Mouse (Mus musculus) neural tube, embryonic 13.5 days (tissue): ENCODE measurements around the gene Eme1. TPM values are rescaled to one million over a fixed set of nuclear protein-coding genes. Genes with fewer than 3 reads are reported as not detected.
A peak's percentile ranks its signal among the peaks of the same experiment; 100 is the strongest.

Source experiments
- ATAC-seq: fragments of 200-750 bp; cut with Nextera tagmentation; 2 replicates; pipeline ENCODE4 v1.8.0; 2017; ENCODE audit warnings: low read depth, mild to moderate bottlenecking, moderate TSS enrichment, moderate library complexity
- H3K27ac ChIP-seq: fragments of 300-500 bp; sonication (generic); replicated peaks from 2 replicates; pipeline ENCODE4 v1.5.1; 2015; ENCODE audit warnings: moderate library complexity, mild to moderate bottlenecking, inconsistent platforms
- H3K27me3 ChIP-seq: fragments of 300-500 bp; sonication (generic); 2 replicates; pipeline ENCODE4 v1.6.1; 2015; ENCODE audit warnings: mild to moderate bottlenecking, inconsistent platforms
- H3K36me3 ChIP-seq: fragments of 300-500 bp; sonication (generic); 2 replicates; pipeline ENCODE4 v1.6.1; 2015; ENCODE audit warnings: mild to moderate bottlenecking, inconsistent platforms
- H3K4me1 ChIP-seq: fragments of 300-500 bp; sonication (generic); replicated peaks from 2 replicates; pipeline ENCODE4 v1.6.1; 2015; ENCODE audit warnings: inconsistent platforms
- H3K4me2 ChIP-seq: fragments of 300-500 bp; sonication (generic); 2 replicates; pipeline ENCODE4 v1.6.1; 2015; ENCODE audit warnings: inconsistent platforms, mild to moderate bottlenecking, moderate library complexity
- H3K4me3 ChIP-seq: fragments of 300-500 bp; sonication (generic); 2 replicates; pipeline ENCODE4 v1.5.1; 2015; ENCODE audit warnings: mild to moderate bottlenecking, inconsistent platforms
- H3K9ac ChIP-seq: fragments of 300-500 bp; sonication (generic); 2 replicates; pipeline ENCODE4 v1.6.1; 2015; ENCODE audit warnings: moderate library complexity, mild to moderate bottlenecking, inconsistent platforms
- H3K9me3 ChIP-seq: fragments of 300-500 bp; sonication (generic); 2 replicates; pipeline ENCODE4 v1.6.1; 2016; ENCODE audit warnings: inconsistent platforms
- WGBS: fragments of 180-500 bp; shearing (Covaris S2); methylation state at CpG from one replicate; pipeline ENCODE4 v1.1.7; 2015; 5-methylcytosine and 5-hydroxymethylcytosine counted together
- polyA plus RNA-seq: library from polyadenylated mRNA; unstranded; fragments of >200 nt; fragmentation: Nextera tagmentation; extraction: Ambion mirVana; gene quantifications from 2 replicates; pipeline ENCODE4 v1.2.1, GENCODE M21; 2015

Eme1 gene
- polyA plus RNA-seq, 1 experiment from 2014 or later, result 5.0 TPM

DNA sequence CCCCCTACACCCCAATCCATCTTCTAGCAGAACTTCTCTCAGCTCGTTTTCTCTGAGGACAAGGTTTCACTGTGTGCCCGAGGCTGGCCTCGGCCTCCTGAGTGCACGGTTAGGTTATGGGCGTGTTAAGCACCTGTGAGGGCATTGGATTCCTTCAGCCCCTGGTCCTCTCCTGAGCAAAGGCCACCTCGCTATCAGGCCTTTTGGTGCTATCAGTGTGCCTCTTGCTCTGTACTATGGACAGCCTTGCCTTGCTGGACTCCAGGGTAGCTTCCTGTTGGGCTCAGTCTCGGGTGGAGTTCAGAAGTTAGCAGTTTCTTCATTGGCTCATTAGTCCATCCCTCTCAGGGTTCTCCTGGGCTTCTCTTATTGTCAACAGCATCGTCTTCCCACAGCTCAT lies 20.8 kb downstream of the Eme1 start:
- Histone ChIP-seq H3K4me3 (no peak overlapping the region), H3K9ac (no peak overlapping the region), H3K27ac (no peak overlapping the region), H3K4me2 (no peak overlapping the region), H3K4me1 (peaks cover 15% of the 10 kb centered on the region), H3K9me3 (no peaks in the 10 kb centered on the region), H3K36me3 (peaks cover 64% of the 10 kb centered on the region), H3K27me3 (no peaks in the 10 kb centered on the region)
- ATAC-seq, result no peak
- 87% methylated on average over 8 of the region's 8 CpGs for WGBS

DNA sequence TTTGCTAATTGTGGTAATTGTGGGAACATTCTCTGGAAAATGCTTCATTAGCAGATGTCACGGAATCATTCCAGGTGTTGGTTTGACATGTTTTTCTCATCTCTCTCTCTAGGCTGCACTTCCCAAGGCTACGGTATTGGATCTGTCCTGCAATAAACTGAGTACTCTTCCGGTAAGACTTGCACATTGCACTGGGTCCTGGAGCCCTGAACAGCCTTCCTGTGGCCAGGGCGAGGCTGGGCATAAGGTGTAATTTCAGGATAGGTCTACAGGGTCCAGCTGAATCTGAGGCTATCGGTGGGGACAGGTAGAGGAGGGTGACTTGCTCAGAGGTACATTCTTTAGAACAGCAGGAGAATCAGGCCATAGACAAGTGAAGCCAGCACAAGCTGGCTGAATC lies 21.8 kb downstream of the Eme1 start:
- Histone ChIP-seq H3K9me3 (no peaks in the 10 kb centered on the region), H3K36me3 (peaks cover 54% of the 10 kb centered on the region), H3K4me2 (no peak overlapping the region), H3K9ac (no peak overlapping the region), H3K4me3 (no peak overlapping the region), H3K4me1 (peaks cover 15% of the 10 kb centered on the region), H3K27ac (no peak overlapping the region), H3K27me3 (no peaks in the 10 kb centered on the region)
- WGBS, result 92% methylated on average over 5 of the region's 5 CpGs
- ATAC-seq, result no peak

DNA sequence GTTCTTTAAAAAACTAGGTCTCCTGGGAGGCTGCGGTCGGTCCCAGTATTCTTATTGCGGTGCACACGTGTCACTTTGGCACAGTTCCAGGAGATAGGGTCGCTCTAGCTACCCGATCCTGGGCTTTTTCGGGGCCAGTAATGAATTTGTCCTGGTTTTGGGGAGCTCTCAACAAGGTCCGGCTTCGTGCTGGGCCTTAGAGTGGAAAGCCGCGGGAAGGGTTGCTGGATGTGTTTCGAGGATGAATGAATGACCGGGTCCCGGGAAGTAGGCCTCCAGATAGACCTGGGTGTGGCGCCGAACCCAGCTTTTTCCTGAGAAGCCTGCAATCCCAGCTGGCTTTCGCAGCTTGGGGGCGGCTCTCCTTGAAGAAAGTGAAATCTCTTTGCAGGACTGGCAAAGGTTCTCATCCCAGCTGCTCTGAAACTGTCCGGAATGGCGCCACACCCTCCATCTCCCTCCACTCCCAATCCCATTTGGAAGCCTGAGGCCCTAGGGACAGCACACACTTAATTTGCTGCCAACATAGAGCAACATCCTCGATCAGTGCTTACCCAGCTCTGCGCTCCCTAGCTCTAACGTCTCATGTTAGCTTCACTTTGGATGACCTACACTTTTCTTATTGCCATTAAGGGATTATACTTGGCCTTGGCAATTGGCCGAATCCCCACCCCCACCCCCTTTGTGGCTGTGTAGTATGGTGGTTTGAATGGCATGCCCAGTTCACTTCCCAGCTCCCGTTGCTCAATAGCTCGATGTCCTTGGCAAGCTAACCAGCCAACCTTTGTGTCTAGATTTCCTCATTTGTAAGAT lies 23.4 kb downstream of the Eme1 start:
- Histone ChIP-seq H3K4me2 (peak overlapping the region; percentile 98), H3K4me1 (peaks cover 15% of the 10 kb centered on the region), H3K27ac (peak overlapping the region; percentile 55), H3K4me3 (peak overlapping the region; percentile 88), H3K9me3 (no peaks in the 10 kb centered on the region), H3K27me3 (no peaks in the 10 kb centered on the region), H3K36me3 (peaks cover 38% of the 10 kb centered on the region), H3K9ac (peak overlapping the region; percentile 93)
- peak; percentile 54; the same call in 1 of the 2 replicates for ATAC-seq
- WGBS, result 13% methylated on average over 26 of the region's 26 CpGs

DNA sequence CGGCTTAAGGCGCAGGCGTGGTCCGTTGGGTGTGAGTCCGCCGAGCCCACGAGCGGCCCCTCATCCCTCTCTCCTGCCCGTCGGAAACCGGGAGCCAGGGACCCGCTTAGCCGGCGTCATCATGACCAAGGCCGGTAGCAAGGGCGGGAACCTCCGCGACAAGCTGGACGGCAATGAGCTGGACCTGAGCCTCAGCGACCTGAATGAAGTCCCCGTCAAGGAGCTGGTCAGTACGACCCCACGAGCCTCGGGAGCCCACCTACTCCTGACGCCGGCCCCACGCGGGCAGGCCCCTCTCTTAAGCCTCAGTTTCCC lies 23.9 kb downstream of the Eme1 start:
- peaks cover 32% of the 10 kb centered on the region for H3K36me3 ChIP-seq
- H3K9ac ChIP-seq, result peak overlapping the region; percentile 93
- peak overlapping the region; percentile 88 for H3K4me3 ChIP-seq
- WGBS, result under 1% methylated on average over 28 of the region's 28 CpGs
- H3K4me1 ChIP-seq, result peaks cover 15% of the 10 kb centered on the region
- H3K27me3 ChIP-seq, result no peaks in the 10 kb centered on the region
- peak overlapping the region; percentile 55 for H3K27ac ChIP-seq
- peak overlapping the region; percentile 98 for H3K4me2 ChIP-seq
- peak; percentile 74; the same call in 1 of the 2 replicates for ATAC-seq
- no peaks in the 10 kb centered on the region for H3K9me3 ChIP-seq

DNA sequence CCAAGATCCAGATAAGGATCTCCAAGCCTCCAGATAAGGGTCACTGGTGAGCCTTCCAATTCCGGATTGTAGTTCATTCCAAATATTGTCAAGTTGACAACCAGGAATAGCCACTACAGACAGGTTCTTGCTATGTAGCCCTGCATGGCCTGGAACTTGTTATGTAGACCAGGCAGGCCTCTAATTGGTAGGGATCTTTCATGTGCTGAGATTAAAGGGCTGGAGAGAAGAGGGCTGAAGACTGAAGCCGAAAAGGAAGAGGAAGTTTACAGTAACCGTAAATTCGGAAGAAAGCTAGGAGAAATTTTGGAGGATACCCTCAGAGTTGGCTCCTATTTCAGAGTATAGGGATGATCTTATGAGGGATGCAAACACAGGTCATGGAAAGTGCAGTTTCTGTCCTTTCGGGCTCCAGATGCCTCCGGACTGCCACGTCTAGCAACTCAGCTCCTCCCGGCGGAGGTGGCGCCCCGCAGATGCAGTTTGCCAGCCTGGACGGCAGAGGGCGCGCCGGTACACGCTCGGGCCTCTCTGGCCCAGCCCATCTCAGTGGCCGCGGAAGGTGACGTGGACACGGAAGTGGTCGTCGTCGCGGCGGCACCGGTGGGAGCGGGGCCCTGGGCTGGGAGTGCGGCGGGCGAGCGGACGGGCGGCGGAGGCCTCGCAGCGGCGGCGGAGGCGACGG lies 24.4 kb downstream of the Eme1 start, which contains the start of gene Lrrc59:
Gene Lrrc59 (plus strand): TSS at position 569 of the 685 bp plus-strand sequence.
- H3K9me3 ChIP-seq, result no peaks in the 10 kb centered on the region
- peak within 1 kb of the TSS; percentile 88 for H3K4me3 ChIP-seq
- H3K36me3 ChIP-seq, result peaks cover 27% of the 10 kb centered on the region
- H3K27ac ChIP-seq, result peak within 1 kb of the TSS; percentile 55
- no peaks in the 10 kb centered on the region for H3K27me3 ChIP-seq
- peak within 1 kb of the TSS; percentile 93 for H3K9ac ChIP-seq
- H3K4me2 ChIP-seq, result peak within 1 kb of the TSS; percentile 98
- peak; percentile 98 for ATAC-seq
- H3K4me1 ChIP-seq, result peaks cover 15% of the 10 kb centered on the region
- 7% methylated on average over 41 of the region's 41 CpGs for WGBS

DNA sequence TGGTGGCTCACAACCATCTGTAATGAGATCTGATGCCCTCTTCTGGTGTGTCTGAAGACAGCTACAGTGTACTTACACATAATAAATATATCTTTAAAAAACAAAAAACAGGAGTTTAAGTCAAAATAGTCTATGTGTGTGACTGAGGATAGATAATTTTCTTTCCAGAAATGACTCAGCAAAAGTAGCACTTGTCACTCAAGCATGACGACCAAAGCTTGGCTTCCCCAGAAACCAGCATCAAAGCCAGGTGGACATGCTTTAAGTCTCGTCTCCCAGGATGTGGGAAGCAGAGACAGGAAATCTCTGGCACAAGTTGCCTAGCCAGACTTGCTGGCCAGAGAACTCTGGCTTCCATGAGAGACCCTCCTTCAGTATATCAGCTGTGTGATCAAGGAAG lies 31.6 kb downstream of the Eme1 start:
- Histone ChIP-seq H3K4me1 (no peaks in the 10 kb centered on the region), H3K27me3 (no peaks in the 10 kb centered on the region), H3K4me3 (no peak overlapping the region), H3K9me3 (no peaks in the 10 kb centered on the region), H3K36me3 (no peaks in the 10 kb centered on the region), H3K4me2 (no peak overlapping the region), H3K27ac (no peak overlapping the region), H3K9ac (no peak overlapping the region)
- 87% methylated on average over 2 of the region's 2 CpGs for WGBS
- ATAC-seq, result no peak

DNA sequence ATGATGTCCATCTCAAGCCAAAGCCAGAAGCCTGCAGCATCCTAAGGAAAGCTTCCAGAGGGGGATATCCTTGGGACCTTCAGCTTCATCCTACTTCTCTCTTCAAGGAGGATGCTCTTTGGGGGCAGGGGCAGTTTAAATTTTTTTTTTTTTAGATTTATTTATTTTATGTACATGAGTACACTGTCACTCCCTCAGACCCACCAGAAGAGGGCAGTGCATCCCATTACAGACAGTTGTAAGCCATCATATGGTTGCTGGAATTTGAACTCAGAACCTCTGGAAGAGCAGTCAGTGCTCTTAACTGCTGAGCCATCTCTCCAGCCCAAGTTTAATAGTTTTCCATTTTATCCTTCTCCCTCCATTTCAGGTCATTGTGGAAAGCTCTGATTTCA lies 32.3 kb downstream of the Eme1 start:
- H3K27me3 ChIP-seq, result no peaks in the 10 kb centered on the region
- no peaks in the 10 kb centered on the region for H3K4me1 ChIP-seq
- no peak overlapping the region for H3K4me3 ChIP-seq
- no peak overlapping the region for H3K27ac ChIP-seq
- H3K4me2 ChIP-seq, result no peak overlapping the region
- H3K36me3 ChIP-seq, result no peaks in the 10 kb centered on the region
- ATAC-seq, result no peak
- H3K9me3 ChIP-seq, result no peaks in the 10 kb centered on the region
- no peak overlapping the region for H3K9ac ChIP-seq

DNA sequence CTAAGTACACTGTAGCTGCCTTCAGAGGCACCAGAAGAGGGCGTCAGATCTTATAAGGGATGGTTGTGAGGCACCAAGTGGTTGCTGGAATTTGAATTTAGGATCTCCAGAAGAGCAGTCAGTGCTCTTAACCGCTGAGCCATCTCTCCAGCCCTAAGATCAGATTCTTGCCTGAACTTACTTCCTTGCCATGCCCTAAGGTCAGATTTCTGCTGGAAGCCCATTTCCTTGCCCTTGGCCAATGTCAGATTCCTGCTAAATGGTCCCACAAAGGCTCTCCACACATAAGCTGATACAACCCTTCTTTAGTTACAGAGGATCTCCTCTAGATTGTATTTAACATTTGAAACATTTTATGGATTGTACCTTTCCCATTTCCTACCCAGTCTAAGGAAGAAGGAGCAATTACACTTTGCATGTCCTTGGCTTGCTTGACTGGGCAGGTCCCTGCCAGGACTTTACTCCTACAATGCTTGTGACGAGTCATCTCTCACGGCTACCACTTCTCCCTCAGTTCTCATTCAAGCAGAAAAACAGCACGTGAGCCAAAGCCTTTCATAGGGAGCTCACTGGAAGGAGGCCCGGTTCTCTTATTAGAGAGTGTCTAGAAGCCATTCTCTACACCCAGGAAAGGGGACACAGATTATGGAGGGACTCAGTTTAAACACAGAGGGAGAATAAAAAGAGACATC lies 32.9 kb downstream of the Eme1 start:
- Histone ChIP-seq H3K9me3 (no peaks in the 10 kb centered on the region), H3K4me3 (no peak overlapping the region), H3K27me3 (0 out of 2 replicates have a peak, but pooled peaks cover under 1% of the 10 kb centered on the region), H3K36me3 (no peaks in the 10 kb centered on the region), H3K4me1 (no peaks in the 10 kb centered on the region), H3K27ac (no peak overlapping the region), H3K9ac (no peak overlapping the region), H3K4me2 (no peak overlapping the region)
- WGBS, result 66% methylated on average over 6 of the region's 6 CpGs
- no peak for ATAC-seq

DNA sequence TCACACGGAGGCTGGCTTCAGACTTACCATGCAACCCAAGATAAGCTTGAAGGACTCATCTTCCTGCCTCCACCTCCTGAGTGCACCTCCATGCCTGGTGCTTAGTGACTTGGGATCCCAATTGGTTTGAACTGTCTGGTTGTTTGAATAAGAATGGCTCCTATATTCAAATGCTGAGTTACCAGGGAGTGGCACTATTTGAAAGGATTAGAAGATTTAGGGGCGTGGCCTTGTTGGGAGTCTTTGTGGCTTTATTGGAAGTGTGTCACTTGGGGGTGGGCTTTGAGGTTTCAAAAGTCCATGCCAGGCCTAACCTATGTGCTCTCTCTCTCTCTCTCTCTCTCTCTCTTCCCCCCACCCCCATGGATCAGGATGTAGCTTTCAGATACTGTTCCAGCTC lies 36.1 kb downstream of the Eme1 start:
- Histone ChIP-seq H3K36me3 (no peaks in the 10 kb centered on the region), H3K4me2 (no peak overlapping the region), H3K4me3 (no peak overlapping the region), H3K9ac (no peak overlapping the region), H3K4me1 (no peaks in the 10 kb centered on the region), H3K9me3 (no peaks in the 10 kb centered on the region), H3K27ac (no peak overlapping the region), H3K27me3 (0 out of 2 replicates have a peak, but pooled peaks cover 5% of the 10 kb centered on the region)
- no peak for ATAC-seq
- 98% methylated on average over 2 of the region's 2 CpGs for whole genome bisulfite sequencing

DNA sequence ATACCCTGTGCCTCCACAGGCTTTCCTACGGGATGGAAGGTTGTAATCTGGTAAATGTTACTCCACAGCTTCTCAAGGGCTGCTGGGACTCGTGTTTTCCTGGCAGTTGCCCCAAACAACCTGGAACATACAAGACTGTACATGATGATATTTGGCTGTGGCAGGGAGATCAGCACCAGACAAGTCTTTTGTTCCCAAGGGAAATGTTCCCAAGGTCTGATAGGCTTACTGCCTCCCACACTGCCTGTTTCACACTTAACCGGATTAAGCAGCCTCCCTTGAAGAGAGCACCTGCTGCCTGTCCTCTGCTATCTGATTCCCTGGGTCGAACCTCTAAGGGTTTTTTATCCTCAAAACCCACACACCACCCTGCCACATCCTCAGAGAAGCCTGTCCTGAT lies 38.3 kb downstream of the Eme1 start:
- Histone ChIP-seq H3K27ac (no peak overlapping the region), H3K4me1 (0 out of 2 replicates have a peak, but pooled peaks cover 6% of the 10 kb centered on the region), H3K9ac (no peak overlapping the region), H3K36me3 (no peaks in the 10 kb centered on the region), H3K4me3 (no peak overlapping the region), H3K4me2 (no peak overlapping the region), H3K27me3 (0 out of 2 replicates have a peak, but pooled peaks cover 5% of the 10 kb centered on the region), H3K9me3 (no peaks in the 10 kb centered on the region)
- ATAC-seq, result no peak
- WGBS, result 54% methylated on average over 4 of the region's 4 CpGs

DNA sequence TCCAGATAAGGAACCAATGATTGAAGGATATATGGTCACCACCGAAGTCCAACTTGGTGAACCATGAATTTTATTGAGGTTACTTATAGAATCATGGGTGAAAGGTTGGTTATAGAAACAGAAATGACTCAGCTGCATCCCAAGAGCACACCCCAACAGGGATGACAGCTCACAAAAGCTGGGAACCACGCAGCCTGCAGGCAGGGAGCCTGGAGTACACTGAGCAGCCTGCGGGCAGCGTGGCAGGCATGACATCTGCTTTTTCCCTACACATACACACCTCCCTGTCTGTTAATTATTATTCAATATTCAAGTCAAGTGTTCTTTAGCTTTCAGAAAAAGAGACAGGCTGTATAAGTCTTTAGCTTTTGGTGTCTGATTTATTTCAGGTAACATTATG lies 39.2 kb downstream of the Eme1 start:
- Histone ChIP-seq H3K27me3 (0 out of 2 replicates have a peak, but pooled peaks cover 5% of the 10 kb centered on the region), H3K9me3 (no peaks in the 10 kb centered on the region), H3K9ac (no peak overlapping the region), H3K27ac (no peak overlapping the region), H3K4me1 (0 out of 2 replicates have a peak, but pooled peaks cover 8% of the 10 kb centered on the region), H3K4me3 (no peak overlapping the region), H3K36me3 (no peaks in the 10 kb centered on the region), H3K4me2 (no peak overlapping the region)
- ATAC-seq, result no peak
- 75% methylated on average over 4 of the region's 4 CpGs for WGBS
